Mouse (Mus musculus): Measurements from ENCODE around the gene Tyrobp.

Tyrobp gene

GRCm38 (mm10) chr7:30429327-30429726, 15.8 kb downstream of the Tyrobp start:
- no peak for DNase-seq

GRCm38 (mm10) chr7:30430191-30430590, 16.6 kb downstream of the Tyrobp start:
- DNase-seq: no peak

- DNase-seq: peak; percentile 72 to 73
Observed at GRCm38 (mm10) chr7:30431793-30432192, 18.2 kb downstream of the Tyrobp start.

- DNase-seq: no peak
Observed at GRCm38 (mm10) chr7:30434238-30434637, 20.7 kb downstream of the Tyrobp start.

GRCm38 (mm10) chr7:30434701-30435100, 21.1 kb downstream of the Tyrobp start:
- DNase-seq: no peak

GRCm38 (mm10) chr7:30435156-30435555, 21.6 kb downstream of the Tyrobp start:
- DNase-seq: no peak

GRCm38 (mm10) chr7:30436879-30437278, 23.3 kb downstream of the Tyrobp start:
- DNase-seq: no peak

- DNase-seq: no peak
Observed at GRCm38 (mm10) chr7:30439734-30440133, 26.2 kb downstream of the Tyrobp start.

- DNase-seq: peak in 1 of 2 experiments; percentile 54
Observed at GRCm38 (mm10) chr7:30440697-30441096, 27.1 kb downstream of the Tyrobp start.

- no peak for DNase-seq
Observed at GRCm38 (mm10) chr7:30443696-30444095, 30.1 kb downstream of the Tyrobp start.

GRCm38 (mm10) chr7:30444154-30444970, 30.8 kb downstream of the Tyrobp start:
- no peak for DNase-seq

GRCm38 (mm10) chr7:30444971-30445751, 31.6 kb downstream of the Tyrobp start, which contains the start of gene Aplp1:
Gene Aplp1, minus strand, starts transcription at chr7:30445535.
- peak; percentile 48 to 60 for DNase-seq

GRCm38 (mm10) chr7:30450241-30450640, 36.7 kb downstream of the Tyrobp start:
- DNase-seq: no peak

GRCm38 (mm10) chr7:30453327-30453726, 39.8 kb downstream of the Tyrobp start:
- no peak for DNase-seq

- DNase-seq: peak; percentile 49 to 56
Observed at GRCm38 (mm10) chr7:30453766-30454165, 40.2 kb downstream of the Tyrobp start.

- no peak for DNase-seq
Observed at GRCm38 (mm10) chr7:30454259-30454658, 40.7 kb downstream of the Tyrobp start.

GRCm38 (mm10) chr7:30456487-30456886, 42.9 kb downstream of the Tyrobp start:
- no peak for DNase-seq

GRCm38 (mm10) chr7:30456911-30457628, 43.5 kb downstream of the Tyrobp start:
- DNase-seq: no peak

- DNase-seq: no peak
Observed at GRCm38 (mm10) chr7:30457629-30458330, 44.2 kb downstream of the Tyrobp start, which contains the start of the genes Kirrel2 and Nphs1. Gene Kirrel2, minus strand, starts transcription at chr7:30457690. Gene Nphs1, plus strand, starts transcription at chr7:30458315.

GRCm38 (mm10) chr7:30459484-30459883, 45.9 kb downstream of the Tyrobp start:
- DNase-seq: no peak

GRCm38 (mm10) chr7:30463568-30463967, 50.0 kb downstream of the Tyrobp start:
- no peak for DNase-seq

GRCm38 (mm10) chr7:30463996-30464395, 50.4 kb downstream of the Tyrobp start:
- no peak for DNase-seq
